Mouse (Mus musculus): Measurements from ENCODE around the gene Ms4a10. TPM values are rescaled to one million over a fixed set of nuclear protein-coding genes. Genes with fewer than 3 reads are reported as not detected.

The Ms4a10 gene
- polyA plus RNA-seq, 1 experiment = not detected

- Histone ChIP-seq H3K79me3 (ENCODE audit: low read depth) (no peaks in the 10 kb centered on the region), H3ac (ENCODE audit: control insufficient read depth, insufficient read length, low read depth) (no peak overlapping the region), H3K4me3 (ENCODE audit: insufficient read depth, poor library complexity, severe bottlenecking) (no peak overlapping the region), H3K79me2 (ENCODE audit: control insufficient read depth, insufficient read depth) (no peaks in the 10 kb centered on the region), H3K36me3 (ENCODE audit: control insufficient read depth, insufficient read depth) (no peaks in the 10 kb centered on the region), H3K27me3 (ENCODE audit: control insufficient read depth, insufficient read depth, insufficient read length) (no peaks in the 10 kb centered on the region)
- no peak for TF ChIP-seq FOSL1 (IDR thresholded peaks at IDR 0.05; ENCODE audit: insufficient read depth, low read length, poor library complexity, severe bottlenecking)
Observed at GRCm38 (mm10) chr19:11015468-11015867, 41.0 kb upstream of the Ms4a10 start.

GRCm38 (mm10) chr19:10993150-10993549 is 18.7 kb upstream of the Ms4a10 start, which contains the start of gene Ms4a15:
Ms4a15 (minus strand) TSS chr19:10993250.
- Histone ChIP-seq H3ac (ENCODE audit: control insufficient read depth, insufficient read length, low read depth) (no peak within 1 kb of the TSS), H3K79me2 (ENCODE audit: control insufficient read depth, insufficient read depth) (no peaks in the 10 kb centered on the region), H3K27me3 (ENCODE audit: control insufficient read depth, insufficient read depth, insufficient read length) (peaks cover 34% of the 10 kb centered on the region), H3K79me3 (ENCODE audit: low read depth) (no peaks in the 10 kb centered on the region), H3K36me3 (ENCODE audit: control insufficient read depth, insufficient read depth) (no peaks in the 10 kb centered on the region), H3K4me3 (ENCODE audit: insufficient read depth, poor library complexity, severe bottlenecking) (no peak within 1 kb of the TSS)
- no peak for TF ChIP-seq MYOG (IDR thresholded peaks at IDR 0.05; ENCODE audit: control insufficient read depth, extremely low read depth, insufficient read length)
- TF ChIP-seq CEBPB (IDR thresholded peaks at IDR 0.05; ENCODE audit: low read depth) = no peak
- TF ChIP-seq MYOD1 (IDR thresholded peaks at IDR 0.05; ENCODE audit: control insufficient read depth, insufficient read length, low read depth) = no peak
- TF ChIP-seq FOSL1 (IDR thresholded peaks at IDR 0.05; ENCODE audit: insufficient read depth, low read length, poor library complexity, severe bottlenecking) = no peak
- no peak for TF ChIP-seq MAX (IDR thresholded peaks at IDR 0.05)
- no peak for TF ChIP-seq USF1 (IDR thresholded peaks at IDR 0.05; ENCODE audit: low read depth)
- no peak for TF ChIP-seq CTCF (IDR thresholded peaks at IDR 0.05; ENCODE audit: control insufficient read depth, insufficient read depth, insufficient read length)

GRCm38 (mm10) chr19:10991911-10992310 is 17.4 kb upstream of the Ms4a10 start:
- Histone ChIP-seq H3ac (ENCODE audit: control insufficient read depth, insufficient read length, low read depth) (no peak overlapping the region), H3K4me3 (ENCODE audit: insufficient read depth, poor library complexity, severe bottlenecking) (no peak overlapping the region), H3K27me3 (ENCODE audit: control insufficient read depth, insufficient read depth, insufficient read length) (peaks cover 29% of the 10 kb centered on the region), H3K79me3 (ENCODE audit: low read depth) (no peaks in the 10 kb centered on the region), H3K79me2 (ENCODE audit: control insufficient read depth, insufficient read depth) (no peaks in the 10 kb centered on the region), H3K36me3 (ENCODE audit: control insufficient read depth, insufficient read depth) (no peaks in the 10 kb centered on the region)
- TF ChIP-seq CEBPB (IDR thresholded peaks at IDR 0.05; ENCODE audit: low read depth) (no peak), USF1 (IDR thresholded peaks at IDR 0.05; ENCODE audit: low read depth) (no peak), MYOG (IDR thresholded peaks at IDR 0.05; ENCODE audit: control insufficient read depth, extremely low read depth, insufficient read length) (no peak), MYOD1 (IDR thresholded peaks at IDR 0.05; ENCODE audit: control insufficient read depth, insufficient read length, low read depth) (no peak), FOSL1 (IDR thresholded peaks at IDR 0.05; ENCODE audit: insufficient read depth, low read length, poor library complexity, severe bottlenecking) (no peak), MAX (IDR thresholded peaks at IDR 0.05) (no peak), CTCF (IDR thresholded peaks at IDR 0.05; ENCODE audit: control insufficient read depth, insufficient read depth, insufficient read length) (no peak)

- Histone ChIP-seq H3K27me3 (ENCODE audit: control insufficient read depth, insufficient read depth, insufficient read length) (peaks cover 28% of the 10 kb centered on the region), H3K79me3 (ENCODE audit: low read depth) (no peaks in the 10 kb centered on the region), H3ac (ENCODE audit: control insufficient read depth, insufficient read length, low read depth) (no peak overlapping the region), H3K79me2 (ENCODE audit: control insufficient read depth, insufficient read depth) (no peaks in the 10 kb centered on the region), H3K4me3 (ENCODE audit: insufficient read depth, poor library complexity, severe bottlenecking) (no peak overlapping the region), H3K36me3 (ENCODE audit: control insufficient read depth, insufficient read depth) (no peaks in the 10 kb centered on the region)
- TF ChIP-seq FOSL1 (IDR thresholded peaks at IDR 0.05; ENCODE audit: insufficient read depth, low read length, poor library complexity, severe bottlenecking) = no peak
- no peak for TF ChIP-seq CTCF (IDR thresholded peaks at IDR 0.05; ENCODE audit: control insufficient read depth, insufficient read depth, insufficient read length)
- no peak for TF ChIP-seq MAX (IDR thresholded peaks at IDR 0.05)
- no peak for TF ChIP-seq USF1 (IDR thresholded peaks at IDR 0.05; ENCODE audit: low read depth)
- no peak for TF ChIP-seq MYOG (IDR thresholded peaks at IDR 0.05; ENCODE audit: control insufficient read depth, extremely low read depth, insufficient read length)
- no peak for TF ChIP-seq MYOD1 (IDR thresholded peaks at IDR 0.05; ENCODE audit: control insufficient read depth, insufficient read length, low read depth)
- no peak for TF ChIP-seq CEBPB (IDR thresholded peaks at IDR 0.05; ENCODE audit: low read depth)
Observed at GRCm38 (mm10) chr19:10990751-10991150, 16.3 kb upstream of the Ms4a10 start.

GRCm38 (mm10) chr19:10988563-10988962 is 14.1 kb upstream of the Ms4a10 start:
- Histone ChIP-seq H3K36me3 (ENCODE audit: control insufficient read depth, insufficient read depth) (no peaks in the 10 kb centered on the region), H3K79me3 (ENCODE audit: low read depth) (no peaks in the 10 kb centered on the region), H3K27me3 (ENCODE audit: control insufficient read depth, insufficient read depth, insufficient read length) (peaks cover 22% of the 10 kb centered on the region), H3ac (ENCODE audit: control insufficient read depth, insufficient read length, low read depth) (no peak overlapping the region), H3K79me2 (ENCODE audit: control insufficient read depth, insufficient read depth) (no peaks in the 10 kb centered on the region), H3K4me3 (ENCODE audit: insufficient read depth, poor library complexity, severe bottlenecking) (no peak overlapping the region)
- TF ChIP-seq CTCF (IDR thresholded peaks at IDR 0.05; ENCODE audit: control insufficient read depth, insufficient read depth, insufficient read length) (no peak), MYOG (IDR thresholded peaks at IDR 0.05; ENCODE audit: control insufficient read depth, extremely low read depth, insufficient read length) (no peak), CEBPB (IDR thresholded peaks at IDR 0.05; ENCODE audit: low read depth) (no peak), FOSL1 (IDR thresholded peaks at IDR 0.05; ENCODE audit: insufficient read depth, low read length, poor library complexity, severe bottlenecking) (no peak), USF1 (IDR thresholded peaks at IDR 0.05; ENCODE audit: low read depth) (no peak), MAX (IDR thresholded peaks at IDR 0.05) (no peak), MYOD1 (IDR thresholded peaks at IDR 0.05; ENCODE audit: control insufficient read depth, insufficient read length, low read depth) (no peak)

- Histone ChIP-seq H3K79me2 (ENCODE audit: control insufficient read depth, insufficient read depth) (no peaks in the 10 kb centered on the region), H3ac (ENCODE audit: control insufficient read depth, insufficient read length, low read depth) (no peak overlapping the region), H3K79me3 (ENCODE audit: low read depth) (no peaks in the 10 kb centered on the region), H3K36me3 (ENCODE audit: control insufficient read depth, insufficient read depth) (no peaks in the 10 kb centered on the region), H3K4me3 (ENCODE audit: insufficient read depth, poor library complexity, severe bottlenecking) (no peak overlapping the region), H3K27me3 (ENCODE audit: control insufficient read depth, insufficient read depth, insufficient read length) (peaks cover 9% of the 10 kb centered on the region)
- peak; percentile 69 for TF ChIP-seq MYOD1 (IDR thresholded peaks at IDR 0.05; ENCODE audit: control insufficient read depth, insufficient read length, low read depth)
- peak; percentile 84 for TF ChIP-seq FOSL1 (IDR thresholded peaks at IDR 0.05; ENCODE audit: insufficient read depth, low read length, poor library complexity, severe bottlenecking)
- TF ChIP-seq MYOG (IDR thresholded peaks at IDR 0.05; ENCODE audit: control insufficient read depth, extremely low read depth, insufficient read length) = no peak
- peak; percentile 40 for TF ChIP-seq MAX (IDR thresholded peaks at IDR 0.05)
Observed at GRCm38 (mm10) chr19:10985889-10986288, 11.4 kb upstream of the Ms4a10 start.

All from C2C12 (cell line).